Mouse (Mus musculus): ENCODE measurements around the gene Mmaa. TPM values are rescaled to one million over a fixed set of nuclear protein-coding genes. Genes with fewer than 3 reads are reported as not detected.

Gene Mmaa
- total and polyA plus RNA-seq, 3 experiments: 3.3 to 4.7 (median 4.1) TPM

- no peak overlapping the region for H3K27ac ChIP-seq (ENCODE audit: insufficient read depth, low read depth)
- dilution Hi-C loops (cut with MboI; ENCODE audit: extremely low pct_ligation_motif_present, extremely low pct_unique_long_range_greater_than_20kb, low sequenced_read_pairs): no loop called here
- TF ChIP-seq JUND (conservative IDR thresholded peaks at IDR 0.05; ENCODE audit: low read depth, low read length) (no peak), CHD2 (IDR thresholded peaks at IDR 0.05; ENCODE audit: low read length) (no peak), JUN (IDR thresholded peaks at IDR 0.05; ENCODE audit: insufficient read depth, low read depth, low read length) (no peak), ETS1 (conservative IDR thresholded peaks at IDR 0.05; ENCODE audit: low read depth, low read length) (no peak), E2F4 (IDR thresholded peaks at IDR 0.05; ENCODE audit: insufficient replicate concordance, low read depth, low read length) (no peak), SIN3A (IDR thresholded peaks at IDR 0.05; ENCODE audit: low read length) (no peak), USF2 (conservative IDR thresholded peaks at IDR 0.05; ENCODE audit: low read depth, low read length) (no peak), POLR2AphosphoS2 (IDR thresholded peaks at IDR 0.05; ENCODE audit: low read depth, low read length) (no peak), RCOR1 (conservative IDR thresholded peaks at IDR 0.05; ENCODE audit: low read depth, low read length) (no peak), ZNF384 (IDR thresholded peaks at IDR 0.05; ENCODE audit: low read depth, low read length) (no peak), TBP (conservative IDR thresholded peaks at IDR 0.05; ENCODE audit: low read depth, low read length) (no peak)
- in situ Hi-C loops (cut with MboI; ENCODE audit: low pct_ligation_motif_present, low pct_unique_long_range_greater_than_20kb, low sequenced_read_pairs): no loop called here
- H3K4me2 ChIP-seq (ENCODE audit: insufficient read depth, low read depth, poor library complexity, severe bottlenecking): peak overlapping the region; percentile 10; the same call in 1 of the 2 replicates
- no peak for DNase-seq (ENCODE audit: extremely low read depth)
- H3K4me1 ChIP-seq (ENCODE audit: control insufficient read depth in 1 of 2, insufficient read depth in 2 of 2): peaks cover 7 to 24% of the 10 kb centered on the region in 2 experiments
- no peak overlapping the region for H3K9ac ChIP-seq (ENCODE audit: insufficient read depth, low read depth)
- H3K36me3 ChIP-seq (replicated peaks in 1 of 2; ENCODE audit: control insufficient read depth in 1 of 2, insufficient read depth in 1 of 2, low read length in 1 of 2): peaks cover 0 to 1% of the 10 kb centered on the region in 2 experiments
- H3K27me3 ChIP-seq (replicated peaks): no peaks in the 10 kb centered on the region
- no peaks in the 10 kb centered on the region for H3K9me3 ChIP-seq (replicated peaks; ENCODE audit: low read length)
- no peak overlapping the region for H3K4me3 ChIP-seq (replicated peaks in 1 of 3; ENCODE audit: low read depth in 2 of 3, low read length in 2 of 3, poor library complexity in 1 of 3)
- H3K79me2 ChIP-seq (replicated peaks; ENCODE audit: control insufficient read depth, extremely low read depth, insufficient read depth, poor library complexity, severe bottlenecking): no peaks in the 10 kb centered on the region; the same call in 1 of the 2 replicates
Observed at GRCm38 (mm10) chr8:79289592-79289991, 5.1 kb downstream of the Mmaa start.

GRCm38 (mm10) chr8:79288681-79289080 lies 6.1 kb downstream of the Mmaa start:
- Histone ChIP-seq H3K9me3 (replicated peaks; ENCODE audit: low read length) (no peaks in the 10 kb centered on the region), H3K4me1 (ENCODE audit: control insufficient read depth in 1 of 2, insufficient read depth in 2 of 2) (peaks cover 7 to 23% of the 10 kb centered on the region in 2 experiments), H3K27me3 (replicated peaks) (no peaks in the 10 kb centered on the region), H3K4me2 (ENCODE audit: insufficient read depth, low read depth, poor library complexity, severe bottlenecking) (no peak overlapping the region), H3K27ac (ENCODE audit: insufficient read depth, low read depth) (no peak overlapping the region), H3K79me2 (replicated peaks; ENCODE audit: control insufficient read depth, extremely low read depth, insufficient read depth, poor library complexity, severe bottlenecking) (no peaks in the 10 kb centered on the region; the same call in 1 of the 2 replicates), H3K9ac (ENCODE audit: insufficient read depth, low read depth) (no peak overlapping the region), H3K36me3 (replicated peaks in 1 of 2; ENCODE audit: control insufficient read depth in 1 of 2, insufficient read depth in 1 of 2, low read length in 1 of 2) (peaks cover 0 to 4% of the 10 kb centered on the region in 2 experiments), H3K4me3 (replicated peaks in 1 of 3; ENCODE audit: low read depth in 2 of 3, low read length in 2 of 3, poor library complexity in 1 of 3) (no peak overlapping the region)
- in situ Hi-C loops (cut with MboI; ENCODE audit: low pct_ligation_motif_present, low pct_unique_long_range_greater_than_20kb, low sequenced_read_pairs): no loop called here
- dilution Hi-C loops (cut with MboI; ENCODE audit: extremely low pct_ligation_motif_present, extremely low pct_unique_long_range_greater_than_20kb, low sequenced_read_pairs): no loop called here
- DNase-seq (ENCODE audit: extremely low read depth): no peak
- TF ChIP-seq PAX5 (IDR thresholded peaks at IDR 0.05; ENCODE audit: low read length): no peak
- no peak for TF ChIP-seq CHD2 (IDR thresholded peaks at IDR 0.05; ENCODE audit: low read length)
- no peak for TF ChIP-seq E2F4 (IDR thresholded peaks at IDR 0.05; ENCODE audit: insufficient replicate concordance, low read depth, low read length)
- no peak for TF ChIP-seq MAX (IDR thresholded peaks at IDR 0.05; ENCODE audit: low read length)
- TF ChIP-seq MAZ (IDR thresholded peaks at IDR 0.05; ENCODE audit: low read depth, low read length): no peak
- no peak for TF ChIP-seq RCOR1 (conservative IDR thresholded peaks at IDR 0.05; ENCODE audit: low read depth, low read length)
- no peak for TF ChIP-seq IRF4 (IDR thresholded peaks at IDR 0.05; ENCODE audit: low read depth, low read length)
- no peak for TF ChIP-seq SMC3 (IDR thresholded peaks at IDR 0.05; ENCODE audit: low read depth, low read length)
- no peak for TF ChIP-seq MXI1 (IDR thresholded peaks at IDR 0.05; ENCODE audit: low read depth, low read length)
- no peak for TF ChIP-seq CTCF (conservative IDR thresholded peaks at IDR 0.05 in 1 of 2, IDR thresholded peaks at IDR 0.05 in 1 of 2; ENCODE audit: low read depth in 2 of 2, low read length in 2 of 2)
- TF ChIP-seq CHD1 (IDR thresholded peaks at IDR 0.05; ENCODE audit: low read depth, low read length): no peak
- TF ChIP-seq JUN (IDR thresholded peaks at IDR 0.05; ENCODE audit: insufficient read depth, low read depth, low read length): no peak
- no peak for TF ChIP-seq BHLHE40 (IDR thresholded peaks at IDR 0.05; ENCODE audit: low read depth, low read length)
- TF ChIP-seq ZMIZ1 (IDR thresholded peaks at IDR 0.05; ENCODE audit: low read depth, low read length): no peak
- no peak for TF ChIP-seq TCF12 (IDR thresholded peaks at IDR 0.05; ENCODE audit: low read depth, low read length)
- TF ChIP-seq GABPA (IDR thresholded peaks at IDR 0.05; ENCODE audit: insufficient replicate concordance, low read depth, low read length): no peak
